Mouse (Mus musculus) cerebellum, adult 11-12 months (tissue): ENCODE results near the gene Cadm4.

Experiments
- DNase-seq: peaks from one replicate; pipeline ENCODE4 v3.0.0; 2022

The Cadm4 gene

GRCm38 (mm10) chr7:24533806-24534205 is 52.0 kb downstream of the Cadm4 start:
- no peak for DNase-seq

DNA sequence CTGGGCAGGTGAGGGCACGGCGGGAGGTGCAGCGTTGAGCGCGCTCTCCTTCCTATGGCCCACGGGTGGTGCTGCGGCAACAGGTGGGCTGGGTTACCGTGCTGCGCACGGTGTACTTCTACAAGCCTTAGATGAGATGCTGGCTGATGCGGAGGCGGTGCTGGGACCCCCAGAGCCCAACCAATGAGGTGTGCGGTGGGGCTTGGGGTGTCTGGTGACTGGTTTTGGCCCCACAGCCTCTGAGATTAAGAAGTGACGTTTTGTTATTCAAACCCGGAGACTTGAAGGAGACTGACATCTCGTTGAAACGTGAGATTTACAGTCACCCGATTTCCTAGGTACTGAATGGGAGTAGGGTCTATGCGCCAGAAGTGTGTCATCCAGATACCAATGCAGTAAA is 52.5 kb downstream of the Cadm4 start:
- peak; percentile 16 for DNase-seq

DNA sequence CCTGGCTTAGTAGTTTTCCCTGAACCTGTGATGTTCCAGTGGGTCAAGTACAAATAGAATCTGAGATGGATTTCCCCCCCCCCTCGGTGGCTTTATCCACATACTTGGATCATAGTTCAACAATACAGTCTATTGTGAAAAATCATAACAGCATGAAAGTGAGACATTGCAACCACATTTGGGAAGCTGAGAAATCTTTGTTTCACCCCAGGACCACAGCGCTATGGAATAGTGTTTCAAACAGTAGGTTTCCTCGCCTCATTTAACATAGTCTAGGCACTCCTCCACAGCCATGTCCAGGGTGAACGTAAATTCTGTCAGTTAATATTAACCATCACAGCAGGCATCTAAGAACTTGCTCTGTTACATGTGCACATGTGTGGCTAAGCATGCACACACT is 55.3 kb downstream of the Cadm4 start:
- no peak for DNase-seq

DNA sequence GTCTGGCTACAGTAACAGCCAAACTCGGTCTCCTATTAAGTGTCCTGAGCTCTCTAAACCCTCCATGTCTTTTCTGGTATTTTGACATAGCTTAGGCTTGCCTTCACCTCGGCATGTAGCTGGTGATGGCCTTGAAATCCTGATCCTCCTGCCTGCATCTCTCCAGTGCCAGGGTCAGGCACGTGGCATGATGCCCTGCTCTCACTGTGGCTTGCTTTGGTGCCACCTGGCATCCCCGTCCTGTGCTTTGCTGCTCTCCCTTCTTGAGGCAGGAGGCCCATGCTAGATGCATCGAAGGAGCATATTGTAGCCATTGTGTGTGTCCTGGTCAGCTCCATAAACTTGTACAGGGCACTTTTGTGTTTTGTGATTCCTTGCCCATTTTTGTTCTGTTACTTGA is 55.8 kb downstream of the Cadm4 start:
- peak; percentile 83 for DNase-seq

DNA sequence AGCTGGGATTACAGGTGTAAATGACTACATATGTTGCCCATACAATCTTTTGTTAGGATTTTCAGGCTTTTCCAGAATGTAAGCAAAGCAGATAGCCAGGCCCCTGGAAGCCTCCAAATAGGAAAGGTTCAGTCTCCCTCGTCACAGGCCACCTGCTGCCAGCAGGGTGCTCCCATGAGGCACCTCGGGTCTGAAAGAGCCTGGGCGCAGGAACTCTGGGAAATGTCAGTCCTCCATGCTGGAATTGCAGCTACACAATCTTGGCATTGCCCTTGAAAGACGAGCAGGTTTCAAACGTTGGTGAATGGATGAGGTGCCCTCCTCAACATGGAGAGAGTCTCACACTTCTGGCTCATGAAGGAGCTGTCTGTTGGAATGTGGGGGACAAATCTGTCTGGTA is 56.3 kb downstream of the Cadm4 start:
- DNase-seq: peak; percentile 50

DNA sequence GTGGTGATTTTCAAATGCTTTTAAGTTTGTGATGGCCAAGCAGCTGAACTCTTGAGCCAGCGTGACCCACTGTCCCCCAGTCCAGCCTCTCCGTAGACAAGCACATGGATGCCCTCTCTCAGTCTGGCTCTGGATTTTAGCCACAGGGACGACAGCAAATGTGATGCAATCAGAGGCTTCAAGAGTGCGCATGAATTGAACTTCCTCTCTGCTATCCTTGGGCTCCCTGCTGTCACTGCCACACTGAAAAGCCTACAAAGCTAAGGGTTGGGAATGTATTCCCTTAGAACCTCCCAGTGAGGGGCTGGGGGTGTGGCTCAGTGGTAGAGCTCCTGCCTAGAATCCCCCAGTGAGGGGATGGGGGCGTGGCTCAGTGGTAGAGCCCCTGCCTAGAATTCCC is 56.9 kb downstream of the Cadm4 start:
- DNase-seq: no peak

GRCm38 (mm10) chr7:24539686-24540085 is 57.9 kb downstream of the Cadm4 start:
- DNase-seq: no peak

DNA sequence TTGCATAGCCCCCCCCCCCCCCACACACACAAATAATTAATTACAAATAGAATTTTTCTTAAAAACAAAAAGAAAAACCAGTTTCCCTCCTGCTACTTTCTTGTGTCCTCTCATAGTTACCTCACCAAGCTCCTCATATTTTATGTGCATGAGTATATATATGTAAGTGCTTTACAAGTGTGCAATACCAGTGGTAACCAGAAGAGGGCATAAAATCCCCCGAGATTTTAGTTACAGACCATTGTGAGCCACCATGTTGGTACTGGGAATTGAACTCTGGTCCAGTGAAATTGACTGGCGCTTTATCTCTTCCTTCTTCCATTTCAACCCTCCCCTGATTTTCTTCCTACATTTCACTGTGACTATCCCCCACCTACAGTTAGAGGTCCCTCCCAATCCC is 62.7 kb downstream of the Cadm4 start:
- DNase-seq: no peak

DNA sequence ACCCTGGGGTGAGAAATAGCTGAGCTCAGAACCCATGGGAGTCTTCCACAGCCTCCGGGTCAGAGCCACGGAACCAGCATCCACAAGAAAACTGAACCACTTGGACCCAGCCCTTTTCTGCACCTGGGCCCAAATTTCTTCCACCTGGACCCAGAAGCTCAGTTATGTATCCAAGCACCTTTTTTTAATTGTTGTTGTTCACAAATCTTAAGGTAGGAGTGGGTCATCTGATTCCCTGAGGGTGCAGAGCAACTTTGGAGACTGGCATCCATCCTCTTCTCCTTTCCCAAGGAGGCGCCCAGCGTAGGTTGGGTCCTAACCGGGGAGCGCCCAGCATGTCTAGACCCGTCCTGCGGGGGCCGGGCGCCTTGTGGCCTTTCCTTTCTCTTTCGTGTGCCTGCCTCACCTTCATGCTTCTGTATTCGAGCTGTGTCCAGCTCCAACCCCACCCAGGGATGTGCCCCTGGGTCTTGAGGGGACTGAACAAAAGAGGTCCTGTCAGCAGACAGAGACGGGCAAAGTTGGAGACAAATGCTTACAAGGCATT is 64.3 kb downstream of the Cadm4 start, which contains the start of the genes Pinlyp and Xrcc1:
Pinlyp (minus strand) TSS at position 51 of the 547 bp plus-strand sequence.
Xrcc1 (plus strand) TSS at position 222 of the 547 bp plus-strand sequence.
- peak; percentile 58 for DNase-seq

DNA sequence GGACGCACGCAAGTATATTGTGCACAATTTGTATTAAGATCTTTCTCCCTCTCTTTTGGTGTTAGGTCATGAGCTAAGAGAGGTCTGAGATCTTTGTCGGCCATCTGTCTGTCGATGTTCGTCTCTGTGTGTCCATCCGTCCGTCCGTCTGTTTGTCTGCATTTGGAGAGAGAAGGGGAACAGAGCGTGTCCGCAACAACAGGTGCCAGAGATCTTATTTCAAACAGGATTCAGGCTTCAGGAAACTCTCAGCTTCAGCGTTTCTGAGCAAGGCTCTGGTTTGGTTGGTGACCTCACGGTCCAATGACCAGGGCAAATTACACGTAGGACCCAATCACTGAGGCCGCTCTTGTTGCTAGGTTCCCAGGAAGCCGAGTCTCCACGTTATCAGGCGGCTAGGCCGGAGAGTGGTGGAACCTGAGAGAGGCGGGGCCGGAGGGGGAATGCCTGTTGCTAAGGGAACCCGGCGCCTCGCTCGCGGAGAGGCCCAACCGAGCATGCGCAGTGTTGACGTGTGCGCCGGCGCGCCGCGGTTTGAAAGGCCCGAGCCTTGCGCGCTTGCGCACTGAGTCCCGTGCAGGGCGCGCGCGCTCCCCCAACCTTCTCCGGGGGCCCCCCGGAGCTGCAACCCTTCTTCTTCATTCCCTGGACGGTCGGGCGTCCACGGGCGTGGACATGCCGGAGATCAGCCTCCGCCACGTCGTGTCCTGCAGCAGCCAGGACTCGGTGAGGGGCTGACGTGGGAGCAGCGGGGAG is 65.0 kb downstream of the Cadm4 start:
- DNase-seq: peak; percentile 100

DNA sequence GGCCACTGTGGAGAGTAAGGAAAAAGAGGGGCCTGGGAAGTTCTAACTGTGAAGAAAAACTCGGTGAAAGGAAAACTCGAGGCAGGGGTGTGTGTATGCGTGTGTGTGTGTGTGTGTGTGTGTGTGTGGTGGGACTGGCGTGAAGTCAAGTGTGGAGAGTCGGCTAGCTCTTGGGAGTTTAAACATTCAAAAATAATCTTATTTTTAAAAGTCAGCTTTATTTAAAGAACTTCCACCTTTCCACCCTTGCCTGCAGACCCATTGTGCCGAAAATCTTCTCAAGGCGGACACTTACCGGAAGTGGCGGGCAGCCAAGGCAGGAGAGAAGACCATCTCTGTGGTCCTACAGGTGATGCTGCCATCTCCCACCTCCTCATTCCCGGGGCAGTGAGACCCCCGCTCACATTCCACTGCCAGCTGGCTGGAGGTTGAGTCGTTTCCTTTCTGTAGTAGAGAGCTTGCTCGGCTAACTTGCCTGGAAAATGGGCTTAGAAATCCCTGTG is 65.8 kb downstream of the Cadm4 start:
- peak; percentile 69 for DNase-seq

DNA sequence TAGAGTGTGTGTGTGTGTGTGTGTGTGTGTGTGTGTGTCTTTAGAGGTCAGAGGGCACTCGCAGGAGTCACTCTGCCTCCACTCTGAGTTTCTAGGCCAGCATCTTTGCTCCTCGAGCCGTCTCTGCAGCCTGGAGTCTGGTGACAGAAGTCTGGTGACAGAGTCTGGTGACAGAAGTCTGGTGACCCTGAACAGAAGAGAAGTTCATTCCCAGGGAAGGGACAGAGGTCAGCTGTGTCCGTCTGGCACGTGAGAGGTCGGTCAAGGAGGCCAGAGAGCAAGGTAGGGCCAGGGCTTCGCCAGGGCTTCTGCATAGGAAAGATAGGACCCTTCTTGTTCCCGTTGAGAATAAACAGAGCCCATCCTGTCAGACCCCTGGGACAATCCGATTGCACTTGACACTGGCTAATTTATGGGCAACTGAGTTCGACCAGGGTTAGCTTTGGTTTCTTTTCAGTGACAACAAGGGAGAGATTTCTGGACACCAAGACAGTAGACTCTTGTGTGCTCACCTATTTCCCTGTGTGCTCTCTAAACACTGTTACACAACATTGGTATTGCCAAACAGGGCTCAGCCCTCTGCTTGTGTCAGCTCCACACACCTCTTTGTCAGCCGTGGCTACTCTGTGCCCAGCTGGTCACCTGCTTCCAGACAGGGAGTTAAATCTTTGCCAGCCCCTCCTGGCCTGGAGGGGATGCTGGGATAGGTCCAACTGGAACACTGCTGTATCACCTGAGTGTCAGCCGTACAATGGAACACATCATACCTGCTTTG is 70.3 kb downstream of the Cadm4 start:
- no peak for DNase-seq
